8 mouse cellular contexts compared by ENCODE assay signal in genomic region chr13:37847601-37848358, GRCm38 (mm10).
A peak's percentile ranks its signal among the peaks of the same experiment; 100 is the strongest.
DNase-seq lines count a peak whose midpoint lies in the region; ATAC-seq and TF ChIP-seq lines count a peak whose summit lies in the region.

No protein-coding gene starts in this region.

- peaks cover 49% of the 10 kb centered on the region for H3K4me1 ChIP-seq in heart, embryonic 15.5 days (replicated peaks)
- H3K4me1 ChIP-seq in heart, embryonic 12.5 days (replicated peaks) = peaks cover 49% of the 10 kb centered on the region
- peaks cover 54% of the 10 kb centered on the region for H3K4me1 ChIP-seq in bone marrow macrophage, adult 2 months (ENCODE audit: control insufficient read depth, insufficient read depth, low read length)
- peaks cover 90% of the 10 kb centered on the region for H3K4me1 ChIP-seq in liver, embryonic 12.5 days
- peaks cover 22% of the 10 kb centered on the region for H3K4me1 ChIP-seq in forebrain, embryonic 10.5 days

- no peak overlapping the region for H3K4me2 ChIP-seq in heart, embryonic 15.5 days
- no peak overlapping the region for H3K4me2 ChIP-seq in heart, embryonic 12.5 days
- H3K4me2 ChIP-seq in liver, embryonic 12.5 days = no peak overlapping the region

- no peak overlapping the region for H3K9ac ChIP-seq in heart, embryonic 15.5 days
- H3K9ac ChIP-seq in heart, embryonic 12.5 days = no peak overlapping the region
- no peak overlapping the region for H3K9ac ChIP-seq in liver, embryonic 12.5 days

- TF ChIP-seq POLR2A in bone marrow macrophage, adult 2 months (IDR thresholded peaks at IDR 0.05; ENCODE audit: borderline replicate concordance, low read depth, low read length) = no peak

- no peak for TF ChIP-seq CTCF in bone marrow macrophage, adult 2 months (IDR thresholded peaks at IDR 0.05; ENCODE audit: low read depth, low read length)

- H3K27me3 ChIP-seq in heart, embryonic 15.5 days = no peaks in the 10 kb centered on the region
- H3K27me3 ChIP-seq in heart, embryonic 12.5 days (replicated peaks) = no peaks in the 10 kb centered on the region
- H3K27me3 ChIP-seq in liver, embryonic 12.5 days (replicated peaks) = no peaks in the 10 kb centered on the region
- H3K27me3 ChIP-seq in forebrain, embryonic 10.5 days (ENCODE audit: poor library complexity, severe bottlenecking) = no peaks in the 10 kb centered on the region

- no peak overlapping the region for H3K27ac ChIP-seq in heart, embryonic 15.5 days
- no peak overlapping the region for H3K27ac ChIP-seq in heart, embryonic 12.5 days (ENCODE audit: poor library complexity, severe bottlenecking)
- H3K27ac ChIP-seq in bone marrow macrophage, adult 2 months (ENCODE audit: insufficient read depth, low read depth, low read length) = peak overlapping the region; percentile 97
- H3K27ac ChIP-seq in liver, embryonic 12.5 days = peak overlapping the region; percentile 46
- H3K27ac ChIP-seq in forebrain, embryonic 10.5 days = no peak overlapping the region

- H3K9me3 ChIP-seq in heart, embryonic 15.5 days (replicated peaks) = no peaks in the 10 kb centered on the region
- no peaks in the 10 kb centered on the region for H3K9me3 ChIP-seq in heart, embryonic 12.5 days (replicated peaks)
- no peaks in the 10 kb centered on the region for H3K9me3 ChIP-seq in liver, embryonic 12.5 days (replicated peaks)
- no peaks in the 10 kb centered on the region for H3K9me3 ChIP-seq in forebrain, embryonic 10.5 days

- no peak overlapping the region for H3K4me3 ChIP-seq in heart, embryonic 15.5 days
- H3K4me3 ChIP-seq in heart, embryonic 12.5 days = no peak overlapping the region
- H3K4me3 ChIP-seq in bone marrow macrophage, adult 2 months (ENCODE audit: insufficient read depth, low read length) = peak overlapping the region; percentile 48
- no peak overlapping the region for H3K4me3 ChIP-seq in liver, embryonic 12.5 days
- H3K4me3 ChIP-seq in forebrain, embryonic 10.5 days = no peak overlapping the region

- WGBS in heart, embryonic 15.5 days = 77% methylated on average over 17 of the region's 17 CpGs
- 85% methylated on average over 17 of the region's 17 CpGs for WGBS in heart, embryonic 12.5 days
- 84% methylated on average over 16 of the region's 17 CpGs for WGBS in liver, embryonic 12.5 days (ENCODE audit: insufficient replicate concordance)
- WGBS in forebrain, embryonic 10.5 days = 61% methylated on average over 17 of the region's 17 CpGs

- no peaks in the 10 kb centered on the region for H3K36me3 ChIP-seq in heart, embryonic 15.5 days
- H3K36me3 ChIP-seq in heart, embryonic 12.5 days = no peaks in the 10 kb centered on the region
- no peaks in the 10 kb centered on the region for H3K36me3 ChIP-seq in liver, embryonic 12.5 days
- H3K36me3 ChIP-seq in forebrain, embryonic 10.5 days (replicated peaks) = no peaks in the 10 kb centered on the region

- ATAC-seq in heart, embryonic 15.5 days (replicated peaks; ENCODE audit: insufficient number of reproducible peaks, insufficient read depth, low FRiP score, low read depth) = 0 out of 2 replicates have a peak, but pooled peaks have one; percentile 18
- ATAC-seq in heart, embryonic 12.5 days (ENCODE audit: insufficient number of reproducible peaks, low FRiP score) = no peak
- ATAC-seq in liver, embryonic 12.5 days = no peak

- peak; percentile 72 for DNase-seq in 416B (ENCODE audit: low read depth)
- DNase-seq in spleen, postnatal 14 days (ENCODE audit: low spot score in 2 of 2) = no peak
- DNase-seq in thymus, postnatal 4 days = no peak
- DNase-seq in forebrain, embryonic 10.5 days (ENCODE audit: extremely low spot score, low spot score) = no peak

Comparison
In these comparisons a context has a peak if more than half of its experiments do, and no peak if none do; other contexts are left out.
1. H3K27ac ChIP-seq: peak in bone marrow macrophage, adult 2 months (single experiment) and liver, embryonic 12.5 days (single experiment); none in heart, embryonic 15.5 days (single experiment), heart, embryonic 12.5 days (single experiment) and forebrain, embryonic 10.5 days (single experiment).